Mouse (Mus musculus) colon, adult 2 months (tissue): ENCODE data around the gene Skint10. TPM values are rescaled to one million over a fixed set of nuclear protein-coding genes. Genes with fewer than 3 reads are reported as not detected.

Source experiments
- polyA plus RNA-seq: library from polyadenylated mRNA; depleted of rRNA; stranded (reverse); fragments of >200 nt; gene quantifications from 2 replicates; pipeline ENCODE4 v1.2.3, GENCODE M21; 2012; rRNA removed

Gene Skint10
- polyA plus RNA-seq, result not detected in 2 replicates

GRCm38 (mm10) chr4:112774766-112775165 is at the start of gene Skint10:
TSS of gene Skint10 (minus strand) at chr4:112774866.

Other genes with a start within 250 kb of the Skint10 start
- not detected in 2 replicates for gene Skint2, start 217.7 kb downstream of the Skint10 start, polyA plus RNA-seq